Mouse (Mus musculus): ENCODE measurements around the gene Efna4. TPM values are rescaled to one million over a fixed set of nuclear protein-coding genes. Genes with fewer than 3 reads are reported as not detected.

Efna4 gene
- total RNA-seq (2023) = not detected in 2 replicates

GRCm38 (mm10) chr3:89337721-89338578, at the start of gene Efna4:
TSS of gene Efna4 (minus strand) at chr3:89338028.

GRCm38 (mm10) chr3:89365153-89365485, 27.3 kb upstream of the Efna4 start, which contains the start of gene Dcst1:
TSS of gene Dcst1 (minus strand) at chr3:89365253.

GRCm38 (mm10) chr3:89361675-89362074, 23.8 kb upstream of the Efna4 start, which contains the start of gene Dcst2:
TSS of gene Dcst2 (plus strand) at chr3:89361975.

GRCm38 (mm10) chr3:89349869-89350501, 12.2 kb upstream of the Efna4 start, which contains the start of gene Adam15:
TSS of gene Adam15 (minus strand) at chr3:89349996.

GRCm38 (mm10) chr3:89322514-89323165, 15.2 kb downstream of the Efna4 start, which contains the start of gene Efna3:
TSS of gene Efna3 (minus strand) at chr3:89322965.

Other genes starting within 250 kb of the Efna4 start
- 17.2 and 19.6 TPM in 2 replicates for gene Rusc1, start 244.7 kb downstream of the Efna4 start, total RNA-seq (2023)
- not detected in 2 replicates for gene Gm43738, start 236.9 kb downstream of the Efna4 start, total RNA-seq (2023)
- gene Fdps, start 236.1 kb downstream of the Efna4 start, total RNA-seq (2023) = 19.3 and 28.2 TPM in 2 replicates
- 0.32 and 1.0 TPM in 2 replicates for gene Pklr, start 201.9 kb downstream of the Efna4 start, total RNA-seq (2023)
- gene Hcn3, start 177.8 kb downstream of the Efna4 start, total RNA-seq (2023) = not detected in 2 replicates
- 52.6 and 57.6 TPM in 2 replicates for gene Clk2, start 173.2 kb downstream of the Efna4 start, total RNA-seq (2023)
- gene Scamp3, start 160.6 kb downstream of the Efna4 start, total RNA-seq (2023) = 34.0 and 35.9 TPM in 2 replicates
- gene Fam189b, start 154.9 kb downstream of the Efna4 start, total RNA-seq (2023) = 5.8 and 6.9 TPM in 2 replicates
- 78.7 and 83.6 TPM in 2 replicates for gene Gba, start 135.1 kb downstream of the Efna4 start, total RNA-seq (2023)
- 1.1 and 1.2 TPM in 2 replicates for gene Thbs3, start 122.8 kb downstream of the Efna4 start, total RNA-seq (2023)
- 50.5 and 53.4 TPM in 2 replicates for gene Mtx1, start 110.9 kb downstream of the Efna4 start, total RNA-seq (2023)
- gene Muc1, start 109.0 kb downstream of the Efna4 start, total RNA-seq (2023) = not detected in 2 replicates
- gene Krtcap2, start 92.1 kb downstream of the Efna4 start, total RNA-seq (2023) = 29.1 and 52.6 TPM in 2 replicates
- 0.41 and 0.88 TPM in 2 replicates for gene Trim46, start 91.7 kb downstream of the Efna4 start, total RNA-seq (2023)
- gene Dpm3, start 78.7 kb downstream of the Efna4 start, total RNA-seq (2023) = 32.9 and 36.0 TPM in 2 replicates
- 16.1 and 18.9 TPM in 2 replicates for gene Slc50a1, start 67.5 kb downstream of the Efna4 start, total RNA-seq (2023)
- not detected in 2 replicates for gene Efna1, start 56.9 kb downstream of the Efna4 start, total RNA-seq (2023)
- gene Efna3, start 15.1 kb downstream of the Efna4 start, total RNA-seq (2023) = not detected in 2 replicates
- 100 and 106 TPM in 2 replicates for gene Adam15, start 12.0 kb upstream of the Efna4 start, total RNA-seq (2023)
- gene Dcst2, start 23.9 kb upstream of the Efna4 start, total RNA-seq (2023) = not detected in 2 replicates
- gene Dcst1, start 27.2 kb upstream of the Efna4 start, total RNA-seq (2023) = not detected in 2 replicates
- 127 and 136 TPM in 2 replicates for gene Zbtb7b, start 56.7 kb upstream of the Efna4 start, total RNA-seq (2023)
- not detected in 2 replicates for gene Lenep, start 64.8 kb upstream of the Efna4 start, total RNA-seq (2023)
- gene Flad1, start 73.8 kb upstream of the Efna4 start, total RNA-seq (2023) = 10.6 and 12.5 TPM in 2 replicates
- gene Cks1b, start 80.4 kb upstream of the Efna4 start, total RNA-seq (2023) = 34.9 and 36.5 TPM in 2 replicates
- gene Shc1, start 80.4 kb upstream of the Efna4 start, total RNA-seq (2023) = 111 and 115 TPM in 2 replicates
- 38.4 and 48.7 TPM in 2 replicates for gene Pygo2, start 92.2 kb upstream of the Efna4 start, total RNA-seq (2023)
- 159 and 187 TPM in 2 replicates for gene Pbxip1, start 98.7 kb upstream of the Efna4 start, total RNA-seq (2023)
- 4.6 and 10.3 TPM in 2 replicates for gene Pmvk, start 116.5 kb upstream of the Efna4 start, total RNA-seq (2023)
- 0.25 and 0.32 TPM in 2 replicates for gene Kcnn3, start 182.1 kb upstream of the Efna4 start, total RNA-seq (2023)